Mouse (Mus musculus) liver (tissue): Measurements from ENCODE around the gene Nprl3.

Experiments
- DNase-seq: peaks from one replicate; pipeline ENCODE4 v3.0.0-alpha.2; 2020; ENCODE audit warnings: mixed read lengths

The Nprl3 gene

GRCm38 (mm10) chr11:32244064-32244463, 23.4 kb downstream of the Nprl3 start:
- DNase-seq, result no peak

- DNase-seq, result peak; percentile 58
Measured at GRCm38 (mm10) chr11:32243205-32243955, 24.1 kb downstream of the Nprl3 start.

GRCm38 (mm10) chr11:32242209-32242608, 25.3 kb downstream of the Nprl3 start:
- peak; percentile 60 for DNase-seq

GRCm38 (mm10) chr11:32241391-32241790, 26.1 kb downstream of the Nprl3 start:
- no peak for DNase-seq

- DNase-seq, result peak; percentile 86
Measured at GRCm38 (mm10) chr11:32238093-32238860, 29.2 kb downstream of the Nprl3 start.

GRCm38 (mm10) chr11:32237411-32237795, 30.1 kb downstream of the Nprl3 start:
- no peak for DNase-seq

- DNase-seq, result peak; percentile 81
Measured at GRCm38 (mm10) chr11:32236712-32237410, 30.6 kb downstream of the Nprl3 start.

- DNase-seq, result no peak
Measured at GRCm38 (mm10) chr11:32236132-32236531, 31.4 kb downstream of the Nprl3 start.

GRCm38 (mm10) chr11:32235646-32236045, 31.9 kb downstream of the Nprl3 start:
- DNase-seq, result peak; percentile 53

- no peak for DNase-seq
Measured at GRCm38 (mm10) chr11:32234816-32235485, 32.6 kb downstream of the Nprl3 start.

GRCm38 (mm10) chr11:32233895-32234294, 33.6 kb downstream of the Nprl3 start:
- no peak for DNase-seq

GRCm38 (mm10) chr11:32232848-32233247, 34.7 kb downstream of the Nprl3 start:
- no peak for DNase-seq

- DNase-seq, result no peak
Measured at GRCm38 (mm10) chr11:32231125-32231524, 36.4 kb downstream of the Nprl3 start.

GRCm38 (mm10) chr11:32230220-32230619, 37.3 kb downstream of the Nprl3 start:
- no peak for DNase-seq

GRCm38 (mm10) chr11:32228292-32228845, 39.1 kb downstream of the Nprl3 start:
- no peak for DNase-seq

- no peak for DNase-seq
Measured at GRCm38 (mm10) chr11:32227555-32227954, 40.0 kb downstream of the Nprl3 start.

- DNase-seq, result no peak
Measured at GRCm38 (mm10) chr11:32227041-32227440, 40.5 kb downstream of the Nprl3 start.

- DNase-seq, result peak; percentile 96
Measured at GRCm38 (mm10) chr11:32226124-32226871, 41.2 kb downstream of the Nprl3 start, which contains the start of gene Mpg. Gene Mpg, plus strand, starts transcription at chr11:32226505.

GRCm38 (mm10) chr11:32225222-32226104, 42.0 kb downstream of the Nprl3 start:
- DNase-seq, result no peak

- peak; percentile 74 for DNase-seq
Measured at GRCm38 (mm10) chr11:32224468-32225139, 42.9 kb downstream of the Nprl3 start.
